Mouse (Mus musculus) T-helper 2 cell (primary cell): ENCODE data around the gene Tmem88.

Experiments
- in situ Hi-C: fragments of 300-600 bp; cut with MboI, MseI; formaldehyde crosslinking; loops from one replicate; pipeline ENCODE4 v1.15.1; 2025; ENCODE audit warnings: high pct_unique_total_duplicates

Tmem88 gene

DNA sequence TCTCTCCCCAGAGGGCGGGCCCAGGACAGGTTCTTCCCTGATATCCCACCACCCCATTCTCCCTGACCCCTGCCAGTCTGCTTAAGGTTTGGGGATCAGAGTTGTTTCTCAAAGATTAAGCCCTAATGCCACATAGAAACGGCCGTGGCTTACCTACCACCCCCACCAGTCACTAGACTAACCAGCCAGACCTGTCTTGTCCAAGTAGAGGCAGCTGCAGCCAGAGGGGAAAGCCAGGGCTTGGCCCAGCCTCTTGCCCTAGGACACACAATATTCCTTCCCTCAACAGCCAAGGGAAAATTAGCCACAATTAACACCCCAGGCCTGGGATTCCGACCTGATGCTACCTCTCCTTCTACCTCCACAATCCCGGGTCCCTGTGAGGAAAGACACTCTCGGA is 32.3 kb downstream of the Tmem88 start:
- in situ Hi-C loops: no loop called here

DNA sequence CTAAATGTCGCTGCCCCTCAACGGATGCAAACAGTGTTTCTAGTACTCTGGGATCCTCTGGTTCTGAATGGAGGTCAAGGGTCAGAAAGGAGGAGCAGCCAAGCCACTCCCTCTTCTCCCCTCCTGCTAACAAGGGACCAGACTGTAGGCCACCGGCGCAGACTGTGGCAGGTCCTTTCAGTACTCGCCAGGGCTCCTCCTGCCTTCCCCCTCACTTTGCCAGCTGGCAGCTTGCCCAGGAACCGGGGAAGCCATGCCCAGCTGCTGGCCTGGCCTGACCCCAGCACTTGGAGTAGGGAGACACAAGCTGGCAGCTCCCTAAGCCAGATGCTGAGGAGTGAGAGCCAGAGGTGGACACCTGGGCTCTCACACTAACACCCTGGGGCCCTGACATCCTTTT is 33.1 kb downstream of the Tmem88 start:
- in situ Hi-C loops: no loop called here

DNA sequence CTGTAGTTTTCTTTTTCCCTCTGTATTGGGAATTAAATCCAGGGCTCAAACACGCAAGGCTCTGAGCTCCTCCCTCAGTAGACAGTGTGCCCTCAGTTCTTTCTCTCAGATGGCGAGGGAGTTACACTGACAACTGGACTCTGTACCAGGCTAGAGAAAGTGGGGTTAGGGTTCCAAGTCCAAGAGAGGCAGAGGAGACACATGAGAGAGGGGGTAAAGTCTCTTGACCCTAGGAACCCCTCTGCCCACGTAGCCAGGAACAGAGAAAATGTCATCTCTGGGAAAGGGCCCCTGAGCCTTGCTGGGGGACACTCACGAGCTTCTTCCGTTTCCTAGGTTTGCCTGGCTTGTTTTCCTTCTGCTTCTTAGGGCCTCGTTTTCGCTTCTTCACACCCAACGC is 33.7 kb downstream of the Tmem88 start:
- in situ Hi-C loops: no loop called here

DNA sequence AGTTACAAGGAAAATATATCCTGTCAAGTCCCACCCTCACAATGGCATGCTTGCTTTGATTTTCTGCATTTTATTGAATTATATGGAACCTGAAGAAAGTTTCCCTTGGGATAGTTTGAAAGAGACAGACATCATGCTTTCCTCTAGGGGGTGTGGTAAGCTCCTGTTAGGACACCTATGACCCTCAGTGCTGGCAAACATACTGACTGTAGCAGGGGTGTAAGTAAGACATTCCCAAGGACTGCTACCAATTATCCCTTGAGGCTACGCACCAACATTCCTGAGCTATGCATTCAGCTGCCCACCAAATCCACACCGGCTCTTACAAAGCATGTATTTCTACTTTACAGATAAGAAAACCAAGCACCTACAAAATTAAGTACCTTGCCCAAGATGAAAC is 35.6 kb downstream of the Tmem88 start:
- in situ Hi-C loops: no loop called here

DNA sequence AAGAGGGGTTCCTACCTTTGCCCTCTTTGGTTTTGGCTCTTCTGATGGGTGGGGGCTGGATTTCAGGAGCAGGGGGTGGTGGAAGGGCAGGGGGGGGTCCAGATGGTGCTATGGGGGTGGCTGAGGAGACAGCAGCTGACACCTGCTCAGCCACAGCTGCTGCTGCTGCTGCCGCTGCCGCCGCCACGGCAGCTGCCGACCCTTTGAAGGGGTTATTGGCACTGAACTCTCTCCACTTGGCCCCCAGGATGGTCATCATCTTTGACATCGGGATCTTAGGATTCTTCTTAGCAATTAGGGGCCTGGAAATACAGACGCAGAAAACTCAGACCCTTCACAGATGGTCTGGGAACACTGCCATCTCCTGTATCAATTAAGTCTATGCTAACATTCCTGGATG is 36.0 kb downstream of the Tmem88 start:
- in situ Hi-C loops: no loop called here

DNA sequence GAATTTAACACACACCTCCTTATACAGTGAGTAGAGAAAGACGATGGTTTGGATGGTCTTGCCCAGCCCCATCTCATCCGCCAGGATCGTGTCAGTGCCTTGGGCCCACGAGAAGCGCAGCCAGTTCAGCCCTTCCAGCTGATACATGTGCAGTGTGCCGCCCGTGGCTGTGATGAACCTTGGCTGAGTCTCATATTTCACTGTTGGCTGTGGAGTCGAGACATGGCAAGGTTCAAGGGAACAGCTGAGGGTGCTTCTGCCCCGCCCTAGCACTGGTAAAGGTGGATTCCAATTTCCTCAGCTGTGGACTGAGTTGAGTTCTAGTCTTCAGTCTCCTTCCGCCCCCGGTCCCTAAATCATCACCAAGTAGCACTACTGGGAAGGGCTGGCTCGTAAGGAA is 40.3 kb downstream of the Tmem88 start:
- in situ Hi-C loops: no loop called here

DNA sequence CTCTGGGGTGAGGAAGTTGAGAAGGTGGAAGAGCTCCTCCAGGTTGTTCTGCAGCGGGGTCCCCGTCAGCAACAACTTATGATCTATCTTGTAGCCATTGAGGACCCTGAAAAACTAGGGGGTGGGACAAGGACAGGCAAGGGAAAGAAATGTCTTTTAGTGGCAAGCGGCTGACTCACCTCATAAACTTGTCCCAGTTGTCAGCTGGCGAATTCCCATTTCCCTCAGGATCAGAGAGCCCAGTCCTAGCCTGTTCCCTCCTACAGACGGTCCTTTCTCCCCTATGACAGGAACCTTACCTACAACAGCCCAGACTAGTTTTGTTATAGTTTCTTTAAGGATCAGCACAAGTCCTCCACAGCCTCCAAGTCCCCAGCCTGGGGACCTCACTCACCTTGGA is 41.5 kb downstream of the Tmem88 start:
- in situ Hi-C loops: no loop called here
